Mouse (Mus musculus) embryo, embryonic 11.5 days (tissue): ENCODE data around the gene Gja10.

Experiments used
- DNase-seq: peaks from one replicate; pipeline ENCODE4 v3.0.0-alpha.2; 2012; ENCODE audit warnings: low read depth, low spot score

Gene Gja10

DNA sequence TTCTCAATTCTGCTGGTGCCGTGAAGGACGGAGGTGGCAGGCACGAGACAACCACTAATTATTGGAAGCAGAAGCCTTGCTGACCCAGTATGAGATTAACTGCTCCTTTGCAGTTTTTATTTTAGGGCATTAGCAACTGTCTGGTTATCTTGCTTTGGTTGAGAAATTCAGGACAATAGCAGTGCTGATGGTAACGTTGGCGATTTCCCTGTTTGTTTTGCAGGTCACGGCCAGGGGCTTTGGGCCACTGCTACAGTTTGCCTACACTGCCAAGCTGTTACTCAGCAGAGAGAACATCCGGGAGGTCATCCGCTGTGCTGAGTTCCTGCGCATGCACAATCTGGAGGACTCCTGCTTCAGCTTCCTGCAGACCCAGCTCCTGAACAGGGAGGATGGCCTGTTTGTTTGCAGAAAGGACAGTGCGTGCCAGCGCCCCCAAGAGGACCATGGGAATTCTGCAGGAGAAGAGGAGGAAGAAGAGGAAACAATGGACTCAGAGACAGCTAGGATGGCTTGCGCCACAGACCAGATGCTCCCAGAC is 40.9 kb downstream of the Gja10 start:
- no peak for DNase-seq

DNA sequence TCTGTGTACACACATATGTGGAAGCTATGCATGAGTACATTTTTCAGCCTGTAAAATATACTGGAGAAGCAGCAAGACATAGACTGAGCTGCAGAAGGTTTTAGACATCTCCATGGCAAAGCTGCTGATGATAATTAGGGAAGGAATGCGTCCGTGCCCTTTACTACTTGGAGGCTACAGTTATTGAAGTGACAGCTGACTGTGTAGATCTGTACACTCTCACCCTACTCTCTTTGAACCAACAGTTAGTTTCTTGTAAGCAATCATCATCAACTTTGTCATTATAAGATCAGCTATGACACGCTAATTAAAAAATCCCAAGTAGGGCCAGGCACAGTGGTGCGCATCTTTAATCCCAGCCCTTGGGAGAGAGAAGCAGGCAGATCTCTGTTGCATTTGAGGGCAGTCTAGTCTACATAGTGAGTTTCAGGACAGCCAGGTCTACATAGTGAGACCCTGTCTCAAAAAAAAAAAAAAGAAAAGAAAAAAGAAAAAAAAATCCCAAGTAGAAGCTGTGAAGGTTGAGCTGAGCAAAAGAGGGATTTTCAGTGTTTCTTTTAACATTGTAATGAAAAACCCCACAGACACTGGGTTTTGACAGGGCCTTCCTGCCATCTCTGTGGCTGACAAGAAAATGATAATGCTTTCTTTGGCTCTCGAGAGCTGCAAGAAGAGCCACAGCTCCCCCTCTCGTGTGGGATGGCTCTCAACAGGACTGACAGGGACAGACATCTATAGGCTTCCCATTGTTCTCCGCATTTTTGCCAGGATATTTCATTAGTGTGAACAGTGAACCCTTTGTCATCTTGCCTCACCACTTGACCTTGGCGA is 41.6 kb downstream of the Gja10 start:
- no peak for DNase-seq

- peak; percentile 44 for DNase-seq
These were observed 42.3 kb downstream of the Gja10 start for GRCm38 (mm10) chr4:32560246-32560645.

GRCm38 (mm10) chr4:32555506-32555905 is 47.1 kb downstream of the Gja10 start:
- no peak for DNase-seq

DNA sequence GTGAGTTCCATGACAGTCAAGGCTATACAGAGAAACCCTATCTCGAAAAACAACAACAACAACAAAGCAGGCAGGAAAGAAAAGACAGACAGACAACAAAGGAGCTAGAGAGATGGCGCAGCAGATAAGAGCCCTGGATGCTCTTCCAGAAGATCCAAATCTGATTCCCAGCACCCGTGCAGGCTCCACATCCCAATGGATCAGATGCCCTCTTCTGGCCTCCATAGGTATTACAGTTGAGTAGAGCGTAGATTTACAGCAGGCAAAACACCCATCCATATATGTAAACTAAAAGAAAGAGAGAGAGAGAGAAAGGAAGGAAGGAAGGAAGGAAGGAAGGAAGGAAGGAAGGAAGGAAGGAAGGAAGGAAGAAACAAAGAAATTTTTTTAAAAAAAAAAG is 51.2 kb downstream of the Gja10 start:
- DNase-seq = no peak

DNA sequence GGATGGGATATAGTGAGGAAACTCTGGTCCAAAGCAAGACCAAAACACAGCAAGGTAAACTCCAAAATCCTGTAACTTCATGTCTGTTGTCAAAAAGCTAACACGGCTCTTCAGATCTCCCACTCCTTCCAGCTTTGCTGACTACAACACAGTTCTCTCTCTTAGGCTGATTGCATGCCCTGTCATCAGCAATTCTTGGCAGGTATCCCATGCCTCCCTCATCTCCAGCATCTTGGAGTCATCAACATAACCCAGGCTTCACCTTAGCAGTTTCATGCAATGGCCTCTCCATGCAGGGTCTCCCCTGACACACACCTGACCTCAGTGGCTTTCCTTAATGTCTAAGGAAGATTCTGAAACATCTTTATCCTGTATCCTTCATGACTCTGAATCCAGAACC is 53.4 kb downstream of the Gja10 start:
- no peak for DNase-seq
